Mouse (Mus musculus): ENCODE results near the gene Myh11.

DNA sequence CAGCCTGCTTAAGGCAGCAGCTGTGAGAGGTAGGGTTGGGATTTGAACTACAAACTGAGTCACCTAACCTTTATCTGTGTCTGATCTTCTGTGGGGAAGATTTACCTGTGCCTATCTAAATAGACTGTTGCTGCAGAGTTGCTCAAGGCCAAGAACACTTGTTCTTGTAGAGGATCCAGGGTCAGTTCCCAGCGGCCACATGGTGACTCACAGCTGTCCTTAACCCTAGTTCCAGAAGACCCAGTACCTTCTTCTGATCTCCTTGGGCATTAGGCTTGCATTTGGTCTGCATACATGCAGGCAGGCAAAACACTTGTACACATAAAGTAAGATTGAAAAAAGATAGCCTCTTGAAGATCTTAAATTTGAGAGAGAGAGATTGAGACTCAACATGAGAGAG, 121.5 kb downstream of the Myh11 start:
- TF ChIP-seq USF1 (IDR thresholded peaks at IDR 0.05; ENCODE audit: low read depth, low read length), result no peak
- TF ChIP-seq USF2 (IDR thresholded peaks at IDR 0.05; ENCODE audit: borderline replicate concordance in 1 of 2, insufficient read depth in 1 of 2, low read depth in 1 of 2, low read length in 2 of 2), result no peak
- no peak for TF ChIP-seq CHD2 (IDR thresholded peaks at IDR 0.05; ENCODE audit: low read length)
- no peak for TF ChIP-seq TCF12 (IDR thresholded peaks at IDR 0.05; ENCODE audit: low read depth, low read length)
- no peak for TF ChIP-seq CTCF (IDR thresholded peaks at IDR 0.05 in 2 of 3, conservative IDR thresholded peaks at IDR 0.05 in 1 of 3; ENCODE audit: control insufficient read depth in 1 of 3, insufficient read depth in 1 of 3, low read depth in 2 of 3, low read length in 3 of 3, poor library complexity in 1 of 3, severe bottlenecking in 1 of 3)
- no peak for TF ChIP-seq ZC3H11A (IDR thresholded peaks at IDR 0.05; ENCODE audit: low read depth, low read length)
- no peak for TF ChIP-seq KAT2A (conservative IDR thresholded peaks at IDR 0.05; ENCODE audit: low read depth, low read length)
- no peak for TF ChIP-seq GATA1 (IDR thresholded peaks at IDR 0.05; ENCODE audit: low read depth, low read length)
- TF ChIP-seq SMC3 (IDR thresholded peaks at IDR 0.05; ENCODE audit: low read depth, low read length), result no peak
